Mouse (Mus musculus) ES-E14 (cell line): ENCODE results near the gene Vps13c.

Experiments used
- HCFC1 ChIP-seq: IDR thresholded peaks from 2 replicates; pipeline ENCODE4 v1.6.1; 2012; ENCODE audit warnings: low read length, inconsistent platforms, borderline replicate concordance; ENCODE audit not compliant: insufficient read depth
- MAFK ChIP-seq: IDR thresholded peaks from 2 replicates; pipeline ENCODE4 v1.6.1; 2014; ENCODE audit warnings: mild to moderate bottlenecking, low read depth, low read length, inconsistent platforms; ENCODE audit not compliant: insufficient read depth
- ZC3H11A ChIP-seq: IDR thresholded peaks from 2 replicates; pipeline ENCODE4 v1.6.1; 2012; ENCODE audit warnings: low read depth, mild to moderate bottlenecking, inconsistent platforms, low read length, borderline replicate concordance

DNA sequence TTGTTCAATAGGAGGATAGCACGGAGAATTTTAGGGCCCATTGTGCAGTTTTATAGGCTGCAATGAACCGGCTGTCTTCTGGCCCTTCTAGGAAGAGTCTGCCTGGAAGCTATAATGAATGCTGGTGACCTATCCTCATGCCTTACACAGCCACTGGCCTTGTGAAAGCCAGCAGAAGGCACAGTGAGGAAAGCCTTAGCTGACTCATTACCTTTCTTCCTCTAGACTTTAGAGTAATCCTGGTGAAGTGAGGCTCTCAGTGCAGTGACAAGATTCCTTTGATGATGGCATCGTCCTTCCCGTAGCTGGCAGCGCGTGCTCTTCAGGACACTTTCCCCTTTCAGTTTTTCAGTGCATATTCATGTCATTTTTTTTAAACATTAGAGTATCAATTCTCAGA is 27.2 kb downstream of the Vps13c start:
- TF ChIP-seq HCFC1 = no peak
- no peak for TF ChIP-seq MAFK
- no peak for TF ChIP-seq ZC3H11A
